Mouse (Mus musculus) thymus, postnatal 25 days (tissue): Measurements from ENCODE around the gene Abcc9.
A peak's percentile ranks its signal among the peaks of the same experiment; 100 is the strongest.

ENCODE experiments used
- DNase-seq: peaks from one replicate; pipeline ENCODE4 v3.0.0; 2022

Abcc9 gene

DNA sequence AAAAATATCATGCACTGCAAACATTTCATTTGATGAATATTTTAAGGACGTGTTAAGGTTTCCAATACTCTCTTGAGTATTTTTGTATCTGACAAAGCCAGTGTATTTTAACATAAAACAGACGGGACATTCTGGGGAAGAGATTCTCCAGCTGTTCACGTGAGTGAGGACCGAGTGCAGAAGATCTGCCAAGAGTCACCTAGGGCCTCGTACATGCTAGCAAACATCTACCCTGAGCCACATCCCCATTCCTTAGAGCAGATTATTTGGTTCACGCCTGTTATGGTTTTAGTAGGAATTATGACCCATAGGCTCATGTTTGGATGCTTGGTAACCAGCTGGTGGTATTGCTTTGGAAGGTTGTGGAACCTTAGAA, 159.3 kb downstream of the Abcc9 start:
- DNase-seq, result no peak

GRCm38 (mm10) chr6:142542082-142542799, 159.9 kb downstream of the Abcc9 start:
- no peak for DNase-seq

DNA sequence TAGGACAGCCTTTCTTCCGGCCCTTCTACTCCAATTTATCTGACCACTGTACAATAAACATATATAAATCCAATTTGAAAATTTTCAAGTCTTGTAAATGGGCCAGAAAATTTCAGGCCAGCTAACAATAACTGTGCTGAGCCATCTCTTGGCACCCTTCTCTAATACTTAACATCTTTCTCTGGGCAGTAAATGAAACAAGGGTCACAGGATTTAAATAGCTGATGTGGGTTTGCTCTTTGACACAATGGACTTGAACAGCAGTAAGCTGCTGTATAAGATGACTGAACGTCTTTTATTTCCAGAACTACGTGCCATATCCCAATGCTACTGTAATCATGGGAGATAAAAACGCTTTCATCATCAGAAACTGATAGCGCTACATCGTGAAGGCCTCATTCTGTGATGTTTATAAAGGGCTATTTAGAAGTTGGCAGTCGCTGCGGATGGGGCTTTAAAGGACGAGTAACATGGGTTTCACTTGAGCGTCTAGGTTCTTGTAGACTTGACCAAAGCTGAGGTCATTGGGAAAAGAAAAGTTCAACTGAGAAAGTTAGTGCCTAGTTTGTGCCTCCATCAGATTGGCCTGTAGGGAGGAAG, 161.5 kb downstream of the Abcc9 start:
- DNase-seq, result no peak

DNA sequence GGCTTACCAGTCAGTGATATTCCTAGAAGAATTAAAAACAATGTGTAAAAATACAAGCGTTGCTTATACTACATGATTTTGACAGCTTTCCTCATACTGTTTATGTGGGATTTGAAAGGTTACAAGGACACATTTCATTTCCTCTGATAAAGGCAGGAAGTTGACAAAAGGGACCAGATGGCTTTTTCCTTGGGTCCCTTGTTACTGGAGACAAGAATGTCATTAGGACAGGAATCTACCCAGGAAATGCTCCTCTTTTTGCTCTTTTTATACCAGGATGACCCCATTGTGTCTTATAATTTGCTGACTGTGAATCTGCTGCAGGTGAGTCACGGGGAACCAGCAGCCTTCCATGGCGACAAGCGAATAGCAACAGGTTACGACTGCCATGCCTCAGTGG, 162.0 kb downstream of the Abcc9 start:
- no peak for DNase-seq

- DNase-seq, result peak; percentile 70
Observed at GRCm38 (mm10) chr6:142538503-142538902, 163.6 kb downstream of the Abcc9 start.
